In the genomic region with DNA sequence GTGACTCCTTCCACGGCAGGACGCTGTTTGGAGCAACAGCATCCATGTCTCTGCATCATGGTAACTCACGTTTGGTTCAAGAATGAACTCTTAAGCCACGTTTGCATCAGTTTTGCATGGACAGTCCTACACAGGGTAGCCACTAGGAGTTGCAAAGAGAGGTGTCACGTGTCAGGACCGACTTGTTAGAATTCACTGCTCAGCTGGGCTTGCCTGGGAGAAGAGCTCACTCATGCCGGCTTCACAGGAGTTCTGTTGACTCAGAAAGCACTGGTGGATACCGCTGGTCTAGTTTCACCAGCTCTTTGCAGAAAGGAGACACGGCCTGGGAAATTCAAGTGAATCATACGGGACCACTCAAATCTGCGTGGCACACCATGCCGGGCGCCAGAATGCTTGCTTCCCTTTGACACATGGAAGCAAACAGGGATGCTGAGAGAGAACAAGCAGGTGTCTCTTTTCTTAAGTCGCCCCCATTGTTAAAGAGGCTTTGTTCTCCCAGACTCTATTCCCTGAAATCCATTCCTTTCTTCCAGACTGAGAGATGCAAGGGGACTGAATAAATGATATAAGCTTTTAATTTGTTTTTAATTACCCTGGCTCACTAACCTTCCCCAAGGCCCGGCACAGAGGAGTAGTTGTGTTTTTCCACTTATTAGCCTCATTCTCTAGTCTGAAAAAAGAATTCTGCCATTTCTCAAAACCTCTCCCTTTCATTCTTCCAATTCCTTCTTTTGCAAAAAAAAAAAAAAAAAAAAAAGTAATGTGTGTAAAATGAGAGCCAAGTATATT, we compare ENCODE assay signal across 8 mouse cellular contexts. TPM values are rescaled to one million over a fixed set of nuclear protein-coding genes. Genes with fewer than 3 reads are reported as not detected.
DNase-seq lines count a peak whose midpoint lies in the region; ATAC-seq and TF ChIP-seq lines count a peak whose summit lies in the region.

No protein-coding gene starts in this region.

- DNase-seq in left cerebral cortex, adult 2 months (ENCODE audit: extremely low spot score in 1 of 2, low spot score in 2 of 2) = no peak
- DNase-seq in left cerebral cortex, postnatal 4 days = no peak
- peak; percentile 66 for DNase-seq in embryonic facial prominence, embryonic 14.5 days (ENCODE audit: low spot score)
- DNase-seq in left cerebral cortex, postnatal 36 days (ENCODE audit: low spot score in 2 of 2) = no peak
- no peak for DNase-seq in layer of hippocampus, postnatal 25 days (ENCODE audit: extremely low spot score in 1 of 2, low spot score in 1 of 2)

- H3K27me3 ChIP-seq in embryonic facial prominence, embryonic 14.5 days (replicated peaks; ENCODE audit: control insufficient read depth, insufficient read depth, low read length) = no peaks in the 10 kb centered on the region
- H3K27me3 ChIP-seq in limb, embryonic 12.5 days = no peaks in the 10 kb centered on the region
- H3K27me3 ChIP-seq in stomach, embryonic 15.5 days (replicated peaks) = no peaks in the 10 kb centered on the region

- peak; percentile 2; the same call in 1 of the 2 replicates for TF ChIP-seq CTCF in left cerebral cortex, adult 2 months (IDR thresholded peaks at IDR 0.05)

- H3K9ac ChIP-seq in embryonic facial prominence, embryonic 14.5 days (ENCODE audit: low read depth, low read length) = no peak overlapping the region
- H3K9ac ChIP-seq in limb, embryonic 12.5 days (replicated peaks) = no peak overlapping the region
- H3K9ac ChIP-seq in stomach, embryonic 15.5 days = no peak overlapping the region

- peak overlapping the region; percentile 28; the same call in 1 of the 2 replicates for H3K4me2 ChIP-seq in embryonic facial prominence, embryonic 14.5 days (ENCODE audit: low read depth, low read length)
- no peak overlapping the region for H3K4me2 ChIP-seq in limb, embryonic 12.5 days
- H3K4me2 ChIP-seq in stomach, embryonic 15.5 days = no peak overlapping the region

- H3K9me3 ChIP-seq in embryonic facial prominence, embryonic 14.5 days (ENCODE audit: control insufficient read depth, low read length) = peaks cover 10% of the 10 kb centered on the region; the same call in 1 of the 2 replicates
- no peaks in the 10 kb centered on the region; the same call in 1 of the 2 replicates for H3K9me3 ChIP-seq in limb, embryonic 12.5 days
- no peaks in the 10 kb centered on the region for H3K9me3 ChIP-seq in stomach, embryonic 15.5 days

- H3K4me3 ChIP-seq in left cerebral cortex, adult 2 months = no peak overlapping the region
- no peak overlapping the region for H3K4me3 ChIP-seq in embryonic facial prominence, embryonic 14.5 days (ENCODE audit: low read depth, low read length)
- H3K4me3 ChIP-seq in limb, embryonic 12.5 days (replicated peaks) = no peak overlapping the region
- no peak overlapping the region for H3K4me3 ChIP-seq in stomach, embryonic 15.5 days (replicated peaks)

- peaks cover 37% of the 10 kb centered on the region for H3K4me1 ChIP-seq in embryonic facial prominence, embryonic 14.5 days (ENCODE audit: control insufficient read depth, insufficient read depth, low read length)
- H3K4me1 ChIP-seq in limb, embryonic 12.5 days (replicated peaks) = peaks cover 36% of the 10 kb centered on the region
- peaks cover 18% of the 10 kb centered on the region for H3K4me1 ChIP-seq in stomach, embryonic 15.5 days

- peak overlapping the region; percentile 47; the same call in 1 of the 2 replicates for H3K27ac ChIP-seq in left cerebral cortex, adult 2 months
- H3K27ac ChIP-seq in embryonic facial prominence, embryonic 14.5 days (replicated peaks; ENCODE audit: low read depth, low read length) = peak overlapping the region; percentile 86
- peak overlapping the region; percentile 91 for H3K27ac ChIP-seq in limb, embryonic 12.5 days
- peak overlapping the region; percentile 81 for H3K27ac ChIP-seq in stomach, embryonic 15.5 days

- no peaks in the 10 kb centered on the region for H3K36me3 ChIP-seq in embryonic facial prominence, embryonic 14.5 days (ENCODE audit: control insufficient read depth, insufficient read depth, low read length)
- no peaks in the 10 kb centered on the region for H3K36me3 ChIP-seq in limb, embryonic 12.5 days
- no peaks in the 10 kb centered on the region for H3K36me3 ChIP-seq in stomach, embryonic 15.5 days

- peak; percentile 32 for ATAC-seq in embryonic facial prominence, embryonic 14.5 days (ENCODE audit: low read depth)
- ATAC-seq in limb, embryonic 12.5 days (ENCODE audit: insufficient number of reproducible peaks, insufficient read depth, low FRiP score, low TSS enrichment, low read depth) = no peak
- ATAC-seq in stomach, embryonic 15.5 days (ENCODE audit: insufficient read depth, low FRiP score, low read depth) = no peak
- no peak for ATAC-seq in activated CD4-positive, CD25-positive, alpha-beta regulatory T cell, adult 4 months

- intact Hi-C loops in left cerebral cortex, adult 2 months (cut with DNase I) = no loop called here
- intact Hi-C loops in left cerebral cortex, postnatal 4 days (cut with DNase I) = no loop called here
- intact Hi-C loops in left cerebral cortex, postnatal 36 days (cut with DNase I) = no loop called here

- 18% methylated on average over 15 of the region's 15 CpGs for WGBS in embryonic facial prominence, embryonic 14.5 days
- 32% methylated on average over 15 of the region's 15 CpGs for WGBS in limb, embryonic 12.5 days
- WGBS in stomach, embryonic 15.5 days = 42% methylated on average over 15 of the region's 15 CpGs

RNA-seq across cellular contexts. Expression of a gene that starts 55.9 kb away (rescaled TPM):
- total RNA-seq in left cerebral cortex, adult 2 months (2021) = under 1 TPM in 1 of 2 experiments, not detected in 1; 0.38 TPM
- total RNA-seq in left cerebral cortex, postnatal 4 days (2021) = under 1 TPM; 0.48 to 0.77 TPM
- polyA plus RNA-seq in embryonic facial prominence, embryonic 14.5 days (2014; fragmentation: Nextera tagmentation; extraction: Ambion mirVana) = 1.4 TPM in 2 replicates
- polyA plus RNA-seq in limb, embryonic 12.5 days (2016; fragmentation: Nextera tagmentation; extraction: Ambion mirVana) = 0.52 and 0.55 TPM in 2 replicates
- 0.99 and 1.3 TPM in 2 replicates for polyA plus RNA-seq in stomach, embryonic 15.5 days (2015; fragmentation: Nextera tagmentation; extraction: Ambion mirVana)
- total RNA-seq in left cerebral cortex, postnatal 36 days (2021) = under 1 TPM; 0.20 to 0.22 TPM
- total RNA-seq in layer of hippocampus, postnatal 25 days (2021) = under 1 TPM; 0.26 to 0.32 TPM
- 10 to 100 TPM; 54.0 to 63.2 TPM for polyA plus RNA-seq in activated CD4-positive, CD25-positive, alpha-beta regulatory T cell, adult 4 months (2017; shearing (Covaris generic))
